Mouse (Mus musculus): ENCODE measurements at regions not wholly inside any gene's neighbourhood (a gene's known extent, or its start where the extent isn't known, plus 50 kb on each side); places are given as distances from the start of the nearest gene placed in this dataset.

- no peak for DNase-seq (ENCODE audit: low read depth, low spot score)
Observed at GRCm38 (mm10) chr16:52746186-52746585, 292.3 kb upstream of the Alcam start.

- no peak for DNase-seq (ENCODE audit: low read depth, low spot score)
Observed at GRCm38 (mm10) chr16:52744720-52745119, 290.8 kb upstream of the Alcam start.

GRCm38 (mm10) chr16:52742166-52742565 lies 288.3 kb upstream of the Alcam start:
- DNase-seq (ENCODE audit: low read depth, low spot score) = no peak

- no peak for DNase-seq (ENCODE audit: low read depth, low spot score)
Observed at GRCm38 (mm10) chr16:52726120-52726844, 272.4 kb upstream of the Alcam start.

DNA sequence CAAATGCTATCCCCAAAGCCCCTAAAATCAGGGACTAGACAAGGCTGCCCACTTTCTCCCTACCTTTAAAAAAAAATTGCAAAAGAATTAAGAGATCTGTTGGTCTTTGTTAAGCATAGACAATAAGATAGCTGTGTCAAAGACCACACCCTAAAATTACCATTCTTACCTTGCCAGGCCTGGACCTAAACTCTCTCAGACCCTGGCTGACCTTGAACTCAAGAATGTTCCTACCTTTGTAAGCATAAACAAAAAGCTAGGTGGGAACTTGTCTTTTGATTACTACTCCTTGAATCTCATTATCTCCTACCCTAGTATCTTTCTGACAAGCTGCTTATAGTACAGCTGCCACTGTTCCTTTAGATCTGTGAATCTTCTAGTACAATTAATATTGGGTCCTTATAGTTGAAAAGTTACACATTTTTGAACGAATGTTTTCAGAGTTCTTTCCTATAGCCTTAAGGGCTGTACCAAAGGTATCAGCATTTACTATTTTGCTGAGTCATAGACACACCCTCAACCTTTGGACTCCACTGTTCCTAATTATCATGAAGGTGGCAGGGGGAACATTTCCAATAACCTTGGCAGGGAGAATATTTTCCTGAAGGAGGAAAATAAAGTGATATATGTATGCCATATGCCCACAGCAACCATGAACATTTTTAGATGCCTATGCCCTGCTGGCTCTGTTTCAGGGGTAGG lies 264.5 kb upstream of the Alcam start:
- no peak for DNase-seq (ENCODE audit: low read depth, low spot score)

- DNase-seq (ENCODE audit: low read depth, low spot score) = no peak
Observed at GRCm38 (mm10) chr16:52690272-52690671, 236.4 kb upstream of the Alcam start.

DNA sequence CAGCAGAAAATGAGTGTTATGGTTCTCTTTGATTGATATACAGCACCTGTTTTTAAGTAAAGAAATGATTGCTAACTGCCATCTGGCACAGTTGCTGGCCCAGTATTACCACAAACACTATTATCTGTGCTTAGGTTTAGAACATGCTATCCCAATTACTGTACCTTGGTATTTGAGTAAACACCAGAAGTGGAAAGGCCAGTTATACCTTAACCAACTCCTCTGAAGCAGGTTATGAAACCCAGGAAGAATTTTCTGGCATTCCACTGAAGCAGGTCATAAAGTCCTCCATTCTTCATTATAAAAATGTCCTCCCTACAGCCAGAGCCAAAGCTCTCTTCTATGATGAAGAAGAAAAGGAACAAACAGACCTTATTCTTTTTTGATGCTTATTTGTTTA lies 201.0 kb upstream of the Alcam start:
- no peak for DNase-seq (ENCODE audit: low read depth, low spot score)

Data from retina, adult 2 months (tissue).